Mouse (Mus musculus) CH12.LX (cell line): ENCODE data around the gene Zfp81. TPM values are rescaled to one million over a fixed set of nuclear protein-coding genes. Genes with fewer than 3 reads are reported as not detected.

Source experiments
- DNase-seq: peaks from one replicate; pipeline ENCODE4 v3.0.0-alpha.2; 2013; ENCODE audit errors: extremely low read depth
- H3K27ac ChIP-seq: 2 replicates; pipeline ENCODE4 v1.5.1; 2012; ENCODE audit warnings: low read depth, mild to moderate bottlenecking, control low read depth, moderate library complexity; ENCODE audit not compliant: insufficient read depth
- H3K27me3 ChIP-seq: replicated peaks from 2 replicates; pipeline ENCODE3; 2012; ENCODE audit warnings: inconsistent platforms
- H3K36me3 ChIP-seq, 2 experiments: replicated peaks in 1 of 2; 2 replicates each; pipeline versions ENCODE3 to v1.6.1; 2012; ENCODE audit warnings: inconsistent platforms in 1 of 2, low read length in 1 of 2, mild to moderate bottlenecking in 1 of 2, mixed read lengths in 1 of 2, moderate library complexity in 1 of 2; ENCODE audit not compliant: control insufficient read depth in 1 of 2, insufficient read depth in 1 of 2
- H3K4me1 ChIP-seq, 2 experiments: 2 replicates each; pipeline ENCODE4 v1.6.1; 2012; ENCODE audit warnings: inconsistent platforms in 1 of 2, moderate library complexity in 1 of 2; ENCODE audit not compliant: insufficient read depth in 2 of 2, control insufficient read depth in 1 of 2
- H3K4me2 ChIP-seq: 2 replicates; pipeline ENCODE4 v1.6.1; 2012; ENCODE audit warnings: low read depth, mild to moderate bottlenecking, control low read depth; ENCODE audit not compliant: poor library complexity, insufficient read depth, severe bottlenecking
- H3K4me3 ChIP-seq, 3 experiments: fragments of 150-350 bp in 1 of 3; sonication (generic) in 1 of 3; replicated peaks in 1 of 3; 2 replicates each; pipeline versions ENCODE3 to v1.5.1; 2011 to 2012; ENCODE audit warnings: low read depth in 2 of 3, low read length in 2 of 3, mild to moderate bottlenecking in 2 of 3, moderate library complexity in 2 of 3, control low read depth in 1 of 3, improper control_type of control experiment in 1 of 3, inconsistent platforms in 1 of 3, mixed read lengths in 1 of 3; ENCODE audit not compliant: poor library complexity in 1 of 3
- H3K79me2 ChIP-seq: replicated peaks from 2 replicates; pipeline ENCODE4 v1.6.1; 2012; ENCODE audit warnings: mild to moderate bottlenecking, moderate library complexity; ENCODE audit not compliant: control insufficient read depth, poor library complexity, insufficient read depth, severe bottlenecking; ENCODE audit errors: extremely low read depth
- H3K9ac ChIP-seq: 2 replicates; pipeline ENCODE4 v1.6.1; 2012; ENCODE audit warnings: low read depth, mild to moderate bottlenecking, control low read depth, moderate library complexity; ENCODE audit not compliant: insufficient read depth
- H3K9me3 ChIP-seq: replicated peaks from 2 replicates; pipeline ENCODE3; 2012; ENCODE audit warnings: low read length, inconsistent platforms, mixed read lengths
- BHLHE40 ChIP-seq: IDR thresholded peaks from 2 replicates; pipeline ENCODE4 v1.6.1; 2011; ENCODE audit warnings: mild to moderate bottlenecking, low read depth, low read length, improper control_type of control experiment
- CHD1 ChIP-seq: IDR thresholded peaks from 2 replicates; pipeline ENCODE4 v1.6.1; 2012; ENCODE audit warnings: low read depth, low read length, improper control_type of control experiment, inconsistent platforms
- CHD2 ChIP-seq: IDR thresholded peaks from 2 replicates; pipeline ENCODE4 v1.6.1; 2011; ENCODE audit warnings: low read length, improper control_type of control experiment
- CTCF ChIP-seq, 2 experiments: IDR thresholded peaks in 1 of 2; conservative IDR thresholded peaks in 1 of 2; 2 replicates each; pipeline ENCODE4 v1.5.1; 2011 to 2012; ENCODE audit warnings: low read depth in 2 of 2, low read length in 2 of 2, improper control_type of control experiment in 1 of 2, inconsistent platforms in 1 of 2, mild to moderate bottlenecking in 1 of 2, moderate library complexity in 1 of 2
- E2F4 ChIP-seq: IDR thresholded peaks from 2 replicates; pipeline ENCODE4 v1.6.1; 2011; ENCODE audit warnings: low read depth, low read length, improper control_type of control experiment; ENCODE audit not compliant: insufficient replicate concordance
- EP300 ChIP-seq: IDR thresholded peaks from 2 replicates; pipeline ENCODE4 v1.6.1; 2011; ENCODE audit warnings: low read length, improper control_type of control experiment
- GABPA ChIP-seq: IDR thresholded peaks from 2 replicates; pipeline ENCODE4 v1.6.1; 2012; ENCODE audit warnings: low read depth, low read length, improper control_type of control experiment, inconsistent platforms; ENCODE audit not compliant: insufficient replicate concordance
- IRF4 ChIP-seq: IDR thresholded peaks from 2 replicates; pipeline ENCODE4 v1.6.1; 2014; ENCODE audit warnings: low read depth, mild to moderate bottlenecking, inconsistent platforms, low read length, improper control_type of control experiment
- KAT2A ChIP-seq: IDR thresholded peaks from 2 replicates; pipeline ENCODE4 v1.6.1; 2012; ENCODE audit warnings: low read length, improper control_type of control experiment, inconsistent platforms; ENCODE audit not compliant: insufficient replicate concordance
- NELFE ChIP-seq: IDR thresholded peaks from 2 replicates; pipeline ENCODE4 v1.6.1; 2011; ENCODE audit warnings: low read depth, low read length, improper control_type of control experiment
- RAD21 ChIP-seq: IDR thresholded peaks from 2 replicates; pipeline ENCODE4 v1.6.1; 2011; ENCODE audit warnings: low read depth, mild to moderate bottlenecking, low read length, improper control_type of control experiment, moderate library complexity
- RCOR1 ChIP-seq: conservative IDR thresholded peaks from 2 replicates; pipeline ENCODE4 v1.6.1; 2012; ENCODE audit warnings: low read depth, mild to moderate bottlenecking, inconsistent platforms, low read length, improper control_type of control experiment
- SIN3A ChIP-seq: IDR thresholded peaks from 2 replicates; pipeline ENCODE4 v1.6.1; 2012; ENCODE audit warnings: low read length, improper control_type of control experiment, inconsistent platforms
- SMC3 ChIP-seq: IDR thresholded peaks from 2 replicates; pipeline ENCODE4 v1.6.1; 2011; ENCODE audit warnings: low read depth, low read length, improper control_type of control experiment
- TCF12 ChIP-seq: IDR thresholded peaks from 2 replicates; pipeline ENCODE4 v1.6.1; 2014; ENCODE audit warnings: low read depth, mild to moderate bottlenecking, inconsistent platforms, low read length, improper control_type of control experiment
- UBTF ChIP-seq: IDR thresholded peaks from 2 replicates; pipeline ENCODE4 v1.6.1; 2012; ENCODE audit warnings: low read depth, mild to moderate bottlenecking, inconsistent platforms, low read length, improper control_type of control experiment, moderate library complexity
- USF2 ChIP-seq: conservative IDR thresholded peaks from 2 replicates; pipeline ENCODE4 v1.6.1; 2011; ENCODE audit warnings: low read depth, low read length, improper control_type of control experiment
- ZC3H11A ChIP-seq: IDR thresholded peaks from 2 replicates; pipeline ENCODE4 v1.6.1; 2012; ENCODE audit warnings: low read depth, mild to moderate bottlenecking, inconsistent platforms, low read length, improper control_type of control experiment
- ZMIZ1 ChIP-seq: IDR thresholded peaks from 2 replicates; pipeline ENCODE4 v1.6.1; 2012; ENCODE audit warnings: low read depth, mild to moderate bottlenecking, inconsistent platforms, low read length, improper control_type of control experiment
- dilution Hi-C: fragments of 300-500 bp; cut with MboI; formaldehyde crosslinking; loops from 2 replicates; pipeline ENCODE4 v1.14.3; 2020; ENCODE audit warnings: low sequenced_read_pairs; ENCODE audit not compliant: extremely low pct_unique_long_range_greater_than_20kb, extremely low pct_ligation_motif_present
- in situ Hi-C: fragments of 300-500 bp; cut with MboI; formaldehyde crosslinking; loops from 3 replicates; pipeline ENCODE4 v1.14.3; 2019; ENCODE audit warnings: low sequenced_read_pairs, low pct_ligation_motif_present, low pct_unique_long_range_greater_than_20kb, mixed read lengths
- polyA plus RNA-seq: library from polyadenylated mRNA; unstranded; fragments of >175 nt; gene quantifications from 2 replicates; pipeline ENCODE4 v1.2.1, GENCODE M21; 2012; ENCODE audit warnings: low read depth; ENCODE audit not compliant: insufficient read length
- total RNA-seq, 2 experiments: library from RNA; depleted of rRNA; stranded (reverse); fragments of 300-350 nt in 1 of 2; fragments of >200 nt in 1 of 2; gene quantifications; 2 replicates each; pipeline ENCODE4 v1.2.3; 2012 to 2014

The Zfp81 gene
- total and polyA plus RNA-seq, 3 experiments: 4.6 to 15.9 (median 9.5) TPM

DNA sequence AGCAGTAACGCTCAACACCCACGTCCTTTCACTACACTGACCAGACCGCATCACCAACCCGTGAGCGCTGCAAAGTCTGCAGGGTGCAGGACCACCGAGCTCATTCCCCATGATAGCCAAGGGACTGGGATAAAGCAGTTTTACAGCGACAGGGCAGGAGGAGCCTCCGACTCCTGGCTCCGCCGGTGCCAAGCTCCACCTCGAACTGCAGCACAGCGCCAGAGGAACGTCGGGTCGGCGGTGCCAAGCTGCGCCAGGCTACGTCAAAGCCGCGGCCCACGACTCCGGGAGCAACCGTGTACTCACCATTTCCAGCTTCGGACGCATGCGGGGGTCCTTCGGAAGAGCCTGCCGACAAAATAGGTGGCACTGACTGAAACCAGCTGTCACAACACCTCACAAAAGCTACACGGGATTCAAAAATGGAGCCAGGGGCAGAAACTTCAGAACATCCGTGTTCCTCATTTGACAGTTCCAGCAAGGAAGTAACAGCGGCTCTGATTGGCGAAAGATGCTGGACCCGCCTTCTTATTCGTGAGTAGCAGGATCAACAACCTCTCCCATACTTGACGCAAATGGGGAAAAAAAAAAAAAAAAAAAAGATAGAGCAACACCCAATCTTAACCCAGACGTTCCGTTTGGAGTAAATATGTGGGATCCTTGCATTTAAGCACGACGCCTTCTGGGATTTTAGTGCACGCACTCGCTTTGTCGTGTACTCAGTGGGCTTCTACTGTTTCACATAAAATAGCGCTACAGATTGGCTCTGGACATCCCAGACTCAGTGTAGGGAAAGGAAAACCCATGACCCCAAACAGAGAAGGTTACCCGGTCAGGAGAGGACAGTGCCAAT is 35.7 kb upstream of the Zfp81 start, which contains the start of gene Zfp101 (continued):
- no peak for TF ChIP-seq CHD1
- no peak for TF ChIP-seq CTCF (conservative IDR thresholded peaks at IDR 0.05 in 1 of 2, IDR thresholded peaks at IDR 0.05 in 1 of 2; ENCODE audit: low read depth in 2 of 2, low read length in 2 of 2)
- no peak for TF ChIP-seq GABPA
- TF ChIP-seq TCF12: peak; percentile 28
- TF ChIP-seq BHLHE40: 0 out of 2 replicates have a peak, but pooled peaks have one; percentile 14

- in situ Hi-C loops: no loop called here
- Histone ChIP-seq H3K36me3 (peaks cover 0 to 11% of the 10 kb centered on the region in 2 experiments), H3K27me3 (peaks cover 3% of the 10 kb centered on the region), H3K9ac (no peak overlapping the region), H3K4me3 (no peak overlapping the region), H3K4me1 (peaks cover 0 to 32% of the 10 kb centered on the region in 2 experiments; a peak in 2 of 4 replicates), H3K4me2 (no peak overlapping the region), H3K9me3 (no peaks in the 10 kb centered on the region), H3K27ac (no peak overlapping the region), H3K79me2 (peaks cover 34% of the 10 kb centered on the region)
- dilution Hi-C loops: no loop called here
- DNase-seq: no peak
- TF ChIP-seq CHD1 (no peak), UBTF (no peak)
Observed at GRCm38 (mm10) chr17:33392271-33392670, 33.6 kb upstream of the Zfp81 start.

DNA sequence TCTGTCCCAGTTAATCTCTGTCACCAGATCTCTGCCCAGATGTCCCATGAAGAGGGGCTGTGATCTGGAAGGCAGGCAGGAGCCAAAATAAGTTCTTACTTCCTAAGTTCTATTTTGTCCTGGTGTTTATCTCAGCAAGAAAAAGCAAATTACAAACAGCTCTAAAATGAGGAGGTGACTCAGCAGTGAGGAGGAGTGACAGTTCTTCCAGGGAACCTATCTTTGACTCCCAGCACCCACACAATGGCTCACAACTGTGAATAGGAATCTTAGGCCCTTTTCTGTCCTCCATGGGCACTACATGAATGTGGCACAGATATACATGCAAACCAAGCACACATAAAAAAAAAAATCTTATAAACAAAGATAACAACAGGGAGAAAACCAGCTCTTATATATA is 27.0 kb upstream of the Zfp81 start:
- dilution Hi-C loops (no loop called here), in situ Hi-C loops (no loop called here)
- no peak overlapping the region for H3K9ac ChIP-seq
- H3K27ac ChIP-seq: no peak overlapping the region
- H3K4me2 ChIP-seq: no peak overlapping the region
- no peaks in the 10 kb centered on the region for H3K27me3 ChIP-seq
- 0 out of 2 replicates have a peak, but pooled peaks cover 5% of the 10 kb centered on the region for H3K79me2 ChIP-seq
- no peaks in the 10 kb centered on the region for H3K9me3 ChIP-seq
- H3K4me3 ChIP-seq: no peak overlapping the region
- H3K36me3 ChIP-seq: peaks cover 16 to 56% of the 10 kb centered on the region in 2 experiments
- peaks cover 0 to 23% of the 10 kb centered on the region in 2 experiments; a peak in 2 of 4 replicates for H3K4me1 ChIP-seq
- TF ChIP-seq CHD1: no peak
- no peak for TF ChIP-seq ZC3H11A
- TF ChIP-seq ZMIZ1: no peak
- TF ChIP-seq EP300: no peak
- TF ChIP-seq RAD21: no peak
- TF ChIP-seq IRF4: no peak
- TF ChIP-seq E2F4: no peak
- TF ChIP-seq CTCF (conservative IDR thresholded peaks at IDR 0.05 in 1 of 2, IDR thresholded peaks at IDR 0.05 in 1 of 2; ENCODE audit: low read depth in 2 of 2, low read length in 2 of 2): no peak
- no peak for TF ChIP-seq SMC3
- TF ChIP-seq SIN3A: no peak
- no peak for TF ChIP-seq RCOR1
- TF ChIP-seq KAT2A: no peak
- TF ChIP-seq TCF12: no peak
- no peak for TF ChIP-seq CHD2
- no peak for TF ChIP-seq USF2
- TF ChIP-seq UBTF: no peak
- no peak for TF ChIP-seq NELFE
- no peak for DNase-seq
